Mouse (Mus musculus) limb, embryonic 15.5 days (tissue): ENCODE data around the gene Mchr1. TPM values are rescaled to one million over a fixed set of nuclear protein-coding genes. Genes with fewer than 3 reads are reported as not detected.

Source experiments
- ATAC-seq: fragments of 200-750 bp; cut with Nextera tagmentation; 2 replicates; pipeline ENCODE4 v1.8.0; 2017; ENCODE audit warnings: low read depth, moderate TSS enrichment; ENCODE audit not compliant: insufficient number of reproducible peaks, low FRiP score, low TSS enrichment
- H3K27ac ChIP-seq: fragments of 300-500 bp; sonication (generic); 2 replicates; pipeline ENCODE4 v1.5.1; 2015; ENCODE audit warnings: moderate library complexity, mild to moderate bottlenecking, inconsistent platforms
- H3K27me3 ChIP-seq: fragments of 300-500 bp; sonication (generic); 2 replicates; pipeline ENCODE4 v1.6.1; 2015; ENCODE audit warnings: inconsistent platforms
- H3K36me3 ChIP-seq: fragments of 300-500 bp; sonication (generic); 2 replicates; pipeline ENCODE4 v1.6.1; 2015; ENCODE audit warnings: inconsistent platforms
- H3K4me1 ChIP-seq: fragments of 300-500 bp; sonication (generic); 2 replicates; pipeline ENCODE4 v1.6.1; 2015; ENCODE audit warnings: inconsistent platforms
- H3K4me2 ChIP-seq: fragments of 300-500 bp; sonication (generic); 2 replicates; pipeline ENCODE4 v1.6.1; 2015; ENCODE audit warnings: mild to moderate bottlenecking, inconsistent platforms
- H3K4me3 ChIP-seq: fragments of 300-500 bp; sonication (generic); 2 replicates; pipeline ENCODE4 v1.5.1; 2015; ENCODE audit warnings: mild to moderate bottlenecking, inconsistent platforms
- H3K9ac ChIP-seq: fragments of 300-500 bp; sonication (generic); 2 replicates; pipeline ENCODE4 v1.6.1; 2015; ENCODE audit warnings: inconsistent platforms
- H3K9me3 ChIP-seq: fragments of 300-500 bp; sonication (generic); 2 replicates; pipeline ENCODE4 v1.6.1; 2016; ENCODE audit warnings: inconsistent platforms
- WGBS: fragments of 180-500 bp; shearing (Covaris S2); methylation state at CpG from one replicate; pipeline ENCODE4 v1.1.7; 2015; 5-methylcytosine and 5-hydroxymethylcytosine counted together
- polyA plus RNA-seq: library from polyadenylated mRNA; unstranded; fragments of >200 nt; fragmentation: Nextera tagmentation; extraction: Ambion mirVana; gene quantifications from 2 replicates; pipeline ENCODE4 v1.2.1, GENCODE M21; 2015

Gene Mchr1
- polyA plus RNA-seq, 1 experiment from 2014 or later, result 1.0 TPM

GRCm38 (mm10) chr15:81228258-81228657 is 7.0 kb upstream of the Mchr1 start:
- Histone ChIP-seq H3K9ac (no peak overlapping the region), H3K4me1 (no peaks in the 10 kb centered on the region), H3K9me3 (no peaks in the 10 kb centered on the region), H3K36me3 (no peaks in the 10 kb centered on the region), H3K4me2 (no peak overlapping the region), H3K27ac (no peak overlapping the region), H3K4me3 (no peak overlapping the region), H3K27me3 (no peaks in the 10 kb centered on the region)
- 89% methylated on average over 3 of the region's 3 CpGs for WGBS
- no peak for ATAC-seq

GRCm38 (mm10) chr15:81229791-81230190 is 5.5 kb upstream of the Mchr1 start:
- no peaks in the 10 kb centered on the region for H3K36me3 ChIP-seq
- WGBS, result 62% methylated on average over 3 of the region's 3 CpGs
- ATAC-seq, result no peak
- H3K4me3 ChIP-seq, result no peak overlapping the region
- H3K4me2 ChIP-seq, result no peak overlapping the region
- peaks cover 4% of the 10 kb centered on the region for H3K27me3 ChIP-seq
- no peaks in the 10 kb centered on the region for H3K4me1 ChIP-seq
- H3K9ac ChIP-seq, result no peak overlapping the region
- H3K27ac ChIP-seq, result no peak overlapping the region
- no peaks in the 10 kb centered on the region for H3K9me3 ChIP-seq

- ATAC-seq, result no peak
- H3K4me2 ChIP-seq, result no peak overlapping the region
- no peaks in the 10 kb centered on the region for H3K36me3 ChIP-seq
- H3K27ac ChIP-seq, result no peak overlapping the region
- peaks cover 11% of the 10 kb centered on the region for H3K4me1 ChIP-seq
- peaks cover 13% of the 10 kb centered on the region for H3K27me3 ChIP-seq
- no peak overlapping the region for H3K9ac ChIP-seq
- H3K9me3 ChIP-seq, result no peaks in the 10 kb centered on the region
- WGBS, result 78% methylated on average over 7 of the region's 7 CpGs
- H3K4me3 ChIP-seq, result no peak overlapping the region
Measured at GRCm38 (mm10) chr15:81231325-81231724, 4.0 kb upstream of the Mchr1 start.

- no peak overlapping the region for H3K27ac ChIP-seq
- no peaks in the 10 kb centered on the region for H3K9me3 ChIP-seq
- H3K4me1 ChIP-seq, result peaks cover 11% of the 10 kb centered on the region
- no peaks in the 10 kb centered on the region for H3K36me3 ChIP-seq
- 7% methylated on average over 8 of the region's 8 CpGs for WGBS
- ATAC-seq, result no peak
- H3K9ac ChIP-seq, result no peak overlapping the region
- H3K4me3 ChIP-seq, result peak overlapping the region; percentile 41
- H3K27me3 ChIP-seq, result peaks cover 36% of the 10 kb centered on the region
- H3K4me2 ChIP-seq, result peak overlapping the region; percentile 83
Measured at GRCm38 (mm10) chr15:81236062-81236461, 763 bp downstream of the Mchr1 start.

GRCm38 (mm10) chr15:81237471-81237870 is 2.2 kb downstream of the Mchr1 start:
- peaks cover 11% of the 10 kb centered on the region for H3K4me1 ChIP-seq
- peaks cover 36% of the 10 kb centered on the region for H3K27me3 ChIP-seq
- no peak for ATAC-seq
- no peak overlapping the region for H3K9ac ChIP-seq
- WGBS, result 91% methylated on average over 18 of the region's 18 CpGs
- no peaks in the 10 kb centered on the region for H3K9me3 ChIP-seq
- H3K4me3 ChIP-seq, result no peak overlapping the region
- H3K36me3 ChIP-seq, result no peaks in the 10 kb centered on the region
- no peak overlapping the region for H3K4me2 ChIP-seq
- H3K27ac ChIP-seq, result no peak overlapping the region

- ATAC-seq, result no peak
- Histone ChIP-seq H3K27me3 (peaks cover 36% of the 10 kb centered on the region), H3K9me3 (no peaks in the 10 kb centered on the region), H3K4me3 (no peak overlapping the region), H3K9ac (no peak overlapping the region), H3K4me2 (no peak overlapping the region), H3K36me3 (no peaks in the 10 kb centered on the region), H3K4me1 (peaks cover 11% of the 10 kb centered on the region), H3K27ac (no peak overlapping the region)
- WGBS, result 19% methylated on average over 7 of the region's 7 CpGs
Measured at GRCm38 (mm10) chr15:81239261-81239660, 4.0 kb downstream of the Mchr1 start.

- ATAC-seq, result no peak
- H3K4me2 ChIP-seq, result no peak overlapping the region
- no peak overlapping the region for H3K4me3 ChIP-seq
- peaks cover 11% of the 10 kb centered on the region for H3K4me1 ChIP-seq
- peaks cover 31% of the 10 kb centered on the region for H3K27me3 ChIP-seq
- H3K27ac ChIP-seq, result no peak overlapping the region
- H3K9me3 ChIP-seq, result no peaks in the 10 kb centered on the region
- 62% methylated on average over 13 of the region's 13 CpGs for WGBS
- H3K9ac ChIP-seq, result no peak overlapping the region
- no peaks in the 10 kb centered on the region for H3K36me3 ChIP-seq
Measured at GRCm38 (mm10) chr15:81239794-81240343, 4.6 kb downstream of the Mchr1 start.

- ATAC-seq, result no peak
- H3K27ac ChIP-seq, result 0 out of 2 replicates have a peak overlapping the region, but pooled peaks have one; percentile 30
- no peaks in the 10 kb centered on the region for H3K36me3 ChIP-seq
- no peaks in the 10 kb centered on the region for H3K9me3 ChIP-seq
- H3K27me3 ChIP-seq, result no peaks in the 10 kb centered on the region
- no peak overlapping the region for H3K9ac ChIP-seq
- 80% methylated on average over 3 of the region's 3 CpGs for WGBS
- H3K4me3 ChIP-seq, result no peak overlapping the region
- H3K4me1 ChIP-seq, result peaks cover 11% of the 10 kb centered on the region
- H3K4me2 ChIP-seq, result no peak overlapping the region
Measured at GRCm38 (mm10) chr15:81246890-81247289, 11.6 kb downstream of the Mchr1 start.

GRCm38 (mm10) chr15:81247583-81248340 is 12.5 kb downstream of the Mchr1 start:
- no peak overlapping the region for H3K4me3 ChIP-seq
- H3K9me3 ChIP-seq, result no peaks in the 10 kb centered on the region
- no peaks in the 10 kb centered on the region for H3K27me3 ChIP-seq
- ATAC-seq, result no peak
- no peak overlapping the region for H3K4me2 ChIP-seq
- peak overlapping the region; percentile 19; the same call in 1 of the 2 replicates for H3K27ac ChIP-seq
- WGBS, result 37% methylated on average over 13 of the region's 13 CpGs
- peaks cover 11% of the 10 kb centered on the region for H3K4me1 ChIP-seq
- H3K36me3 ChIP-seq, result no peaks in the 10 kb centered on the region
- no peak overlapping the region for H3K9ac ChIP-seq

- H3K4me2 ChIP-seq, result no peak overlapping the region
- no peak overlapping the region for H3K27ac ChIP-seq
- H3K27me3 ChIP-seq, result no peaks in the 10 kb centered on the region
- H3K9me3 ChIP-seq, result no peaks in the 10 kb centered on the region
- no peak for ATAC-seq
- H3K4me1 ChIP-seq, result peaks cover 11% of the 10 kb centered on the region
- WGBS, result 78% methylated on average over 4 of the region's 4 CpGs
- no peak overlapping the region for H3K9ac ChIP-seq
- no peaks in the 10 kb centered on the region for H3K36me3 ChIP-seq
- no peak overlapping the region for H3K4me3 ChIP-seq
Measured at GRCm38 (mm10) chr15:81248341-81248679, 13.0 kb downstream of the Mchr1 start.

- Histone ChIP-seq H3K27ac (no peak overlapping the region), H3K9me3 (no peaks in the 10 kb centered on the region), H3K27me3 (no peaks in the 10 kb centered on the region), H3K36me3 (no peaks in the 10 kb centered on the region), H3K4me1 (peaks cover 11% of the 10 kb centered on the region), H3K4me2 (no peak overlapping the region), H3K9ac (no peak overlapping the region), H3K4me3 (no peak overlapping the region)
- no peak for ATAC-seq
- 82% methylated on average over 4 of the region's 4 CpGs for WGBS
Measured at GRCm38 (mm10) chr15:81248951-81249579, 13.8 kb downstream of the Mchr1 start.

GRCm38 (mm10) chr15:81252626-81253174 is 17.4 kb downstream of the Mchr1 start:
- ATAC-seq, result no peak
- H3K4me3 ChIP-seq, result no peak overlapping the region
- no peaks in the 10 kb centered on the region for H3K9me3 ChIP-seq
- no peak overlapping the region for H3K9ac ChIP-seq
- WGBS, result 59% methylated on average over 4 of the region's 4 CpGs
- H3K36me3 ChIP-seq, result no peaks in the 10 kb centered on the region
- H3K4me1 ChIP-seq, result peaks cover 5% of the 10 kb centered on the region
- no peaks in the 10 kb centered on the region for H3K27me3 ChIP-seq
- no peak overlapping the region for H3K27ac ChIP-seq
- no peak overlapping the region for H3K4me2 ChIP-seq
